17 mouse cellular contexts compared by ENCODE assay signal in genomic region chr9:87721793-87722192, GRCm38 (mm10). TPM values are rescaled to one million over a fixed set of nuclear protein-coding genes. Genes with fewer than 3 reads are reported as not detected.
DNase-seq lines count a peak whose midpoint lies in the region; ATAC-seq and TF ChIP-seq lines count a peak whose summit lies in the region.
"Had no signal": no experiment of that assay in that cellular context is flagged by ENCODE, and none has a peak within 500 bp of the region (broad histone marks: within the 10 kb centered on the region; RNA-seq: fewer than 3 reads in every experiment).

No protein-coding gene starts in this region.

- H3K4me3 ChIP-seq in heart, embryonic 16.5 days (ENCODE audit: low read length) = no peak overlapping the region
- H3K4me3 ChIP-seq in lung, postnatal 0 days (ENCODE audit: low read depth, low read length) = no peak overlapping the region
- H3K4me3 ChIP-seq in midbrain, postnatal 0 days (ENCODE audit: low read depth, low read length) = no peak overlapping the region
- H3K4me3 ChIP-seq: erythroblast, embryonic 14.5 days; neural tube, embryonic 15.5 days had no signal

- WGBS in heart, embryonic 16.5 days = 40% methylated on average over 2 of the region's 2 CpGs
- 66% methylated on average over 2 of the region's 2 CpGs for WGBS in lung, postnatal 0 days
- WGBS in midbrain, postnatal 0 days = 40% methylated on average over 2 of the region's 2 CpGs

- peak overlapping the region; percentile 65 for H3K27ac ChIP-seq in heart, embryonic 16.5 days (ENCODE audit: low read length)
- H3K27ac ChIP-seq in lung, postnatal 0 days (ENCODE audit: low read length) = no peak overlapping the region
- no peak overlapping the region for H3K27ac ChIP-seq in midbrain, postnatal 0 days (ENCODE audit: low read depth, low read length)
- H3K27ac ChIP-seq: liver, embryonic 14.5 days; neural tube, embryonic 15.5 days had no signal

- no peak for TF ChIP-seq EP300 in lung, postnatal 0 days (IDR thresholded peaks at IDR 0.05)

- H3K36me3 ChIP-seq in heart, embryonic 16.5 days (ENCODE audit: control insufficient read depth, insufficient read depth) = peaks cover 3% of the 10 kb centered on the region; the same call in 1 of the 2 replicates
- H3K36me3 ChIP-seq in lung, postnatal 0 days (ENCODE audit: insufficient read depth, low read length) = no peaks in the 10 kb centered on the region
- no peaks in the 10 kb centered on the region for H3K36me3 ChIP-seq in midbrain, postnatal 0 days (ENCODE audit: insufficient read depth, low read length)
- H3K36me3 ChIP-seq: neural tube, embryonic 15.5 days had no signal

- peak; percentile 25 to 28 for DNase-seq in cerebellum, postnatal 10 days
- no peak for DNase-seq in cerebellum, postnatal 4 days (ENCODE audit: low spot score in 2 of 2)
- DNase-seq in heart, adult 8-10 months (ENCODE audit: low spot score) = no peak
- DNase-seq in lung, postnatal 0 days (ENCODE audit: low spot score) = no peak
- no peak for DNase-seq in lung, postnatal 36 days
- peak; percentile 54 for DNase-seq in midbrain, postnatal 0 days (ENCODE audit: low spot score)
- DNase-seq in frontal cortex, adult 2 months (ENCODE audit: extremely low spot score in 1 of 2, low spot score in 1 of 2) = no peak
- DNase-seq: cerebellum, postnatal 36 days; lung, postnatal 4 days; right cerebral cortex, adult 18-20 months; spleen, adult 18-20 months had no signal

- peak overlapping the region; percentile 46; the same call in 1 of the 2 replicates for H3K9ac ChIP-seq in heart, embryonic 16.5 days (ENCODE audit: low read length)
- H3K9ac ChIP-seq in lung, postnatal 0 days (replicated peaks; ENCODE audit: low read depth) = no peak overlapping the region
- no peak overlapping the region for H3K9ac ChIP-seq in midbrain, postnatal 0 days (replicated peaks; ENCODE audit: low read length, poor library complexity, severe bottlenecking)
- H3K9ac ChIP-seq: liver, embryonic 14.5 days; neural tube, embryonic 15.5 days had no signal

- no peaks in the 10 kb centered on the region for H3K9me3 ChIP-seq in heart, embryonic 16.5 days (replicated peaks; ENCODE audit: control insufficient read depth, low read length)
- H3K9me3 ChIP-seq in lung, postnatal 0 days (ENCODE audit: low read length) = no peaks in the 10 kb centered on the region
- H3K9me3 ChIP-seq in midbrain, postnatal 0 days (ENCODE audit: low read length) = no peaks in the 10 kb centered on the region
- H3K9me3 ChIP-seq: neural tube, embryonic 15.5 days had no signal

- peak overlapping the region; percentile 24; the same call in 1 of the 2 replicates for H3K4me2 ChIP-seq in heart, embryonic 16.5 days (ENCODE audit: low read depth, low read length)
- no peak overlapping the region for H3K4me2 ChIP-seq in lung, postnatal 0 days (replicated peaks; ENCODE audit: low read depth, low read length)
- no peak overlapping the region for H3K4me2 ChIP-seq in midbrain, postnatal 0 days (ENCODE audit: low read depth, low read length, poor library complexity, severe bottlenecking)
- H3K4me2 ChIP-seq: neural tube, embryonic 15.5 days had no signal

- H3K4me1 ChIP-seq in heart, embryonic 16.5 days (ENCODE audit: control insufficient read depth, insufficient read depth, low read length) = peaks cover 2% of the 10 kb centered on the region; the same call in 1 of the 2 replicates
- H3K4me1 ChIP-seq in lung, postnatal 0 days (ENCODE audit: insufficient read depth, low read depth, low read length) = no peaks in the 10 kb centered on the region
- no peaks in the 10 kb centered on the region for H3K4me1 ChIP-seq in midbrain, postnatal 0 days (ENCODE audit: insufficient read depth, low read length)
- H3K4me1 ChIP-seq: neural tube, embryonic 15.5 days had no signal

- H3K27me3 ChIP-seq in heart, embryonic 16.5 days (ENCODE audit: control insufficient read depth, insufficient read depth, low read length) = peaks cover 8% of the 10 kb centered on the region; the same call in 1 of the 2 replicates
- peaks cover 14% of the 10 kb centered on the region; the same call in 1 of the 2 replicates for H3K27me3 ChIP-seq in lung, postnatal 0 days (replicated peaks; ENCODE audit: insufficient read depth, low read length)
- peaks cover 24% of the 10 kb centered on the region for H3K27me3 ChIP-seq in midbrain, postnatal 0 days (ENCODE audit: insufficient read depth, low read length)

- peak; percentile 34 for TF ChIP-seq CTCF in lung, postnatal 0 days (IDR thresholded peaks at IDR 0.05)
- peak; percentile 70 for TF ChIP-seq CTCF in midbrain, postnatal 0 days (IDR thresholded peaks at IDR 0.05)

- peak; percentile 72 for ATAC-seq in heart, embryonic 16.5 days (replicated peaks; ENCODE audit: extremely low read depth, insufficient read depth, low FRiP score)
- no peak for ATAC-seq in lung, postnatal 0 days
- ATAC-seq in midbrain, postnatal 0 days (ENCODE audit: low FRiP score) = peak; percentile 60; the same call in 1 of the 2 replicates

RNA-seq across cellular contexts. Expression of gene Tbx18, which starts 9.3 kb away (rescaled TPM):
- 7.5 and 8.4 TPM in 2 replicates for polyA plus RNA-seq in heart, embryonic 16.5 days (2015; fragmentation: Nextera tagmentation; extraction: Ambion mirVana)
- 1 to 10 TPM; 3.7 to 5.0 (median 4.1) TPM for total RNA-seq in heart, adult 8-10 months (2022)
- polyA plus RNA-seq in lung, postnatal 0 days (2015; fragmentation: Nextera tagmentation; extraction: Ambion mirVana) = 0.17 and 0.26 TPM in 2 replicates
- total RNA-seq in midbrain, postnatal 0 days (2014; rRNA removed) = 5.4 and 9.3 TPM in 2 replicates
- 1.8 and 1.9 TPM in 2 replicates for polyA plus RNA-seq in midbrain, postnatal 0 days (2015; fragmentation: Nextera tagmentation; extraction: Ambion mirVana)
- 1.3 and 2.3 TPM in 2 replicates for polyA plus RNA-seq in frontal cortex, adult 2 months (2012; rRNA removed)
- total RNA-seq: granulocyte monocyte progenitor cell, adult 5-6 weeks; monocyte, adult 5-6 weeks had no signal
- polyA plus RNA-seq: erythroblast, embryonic 14.5 days had no signal

Comparison
In these comparisons a context has a peak if more than half of its experiments do, and no peak if none do; other contexts are left out.
1. DNase-seq: peak in cerebellum, postnatal 10 days (2 of 2) and midbrain, postnatal 0 days (single experiment); none in cerebellum, postnatal 4 days (0 of 2), heart, adult 8-10 months (single experiment), lung, postnatal 0 days (single experiment), lung, postnatal 36 days (single experiment) and frontal cortex, adult 2 months (0 of 2).